Mouse (Mus musculus): Measurements from ENCODE around the gene Naif1.
A peak's percentile ranks its signal among the peaks of the same experiment; 100 is the strongest.

Gene Naif1

DNA sequence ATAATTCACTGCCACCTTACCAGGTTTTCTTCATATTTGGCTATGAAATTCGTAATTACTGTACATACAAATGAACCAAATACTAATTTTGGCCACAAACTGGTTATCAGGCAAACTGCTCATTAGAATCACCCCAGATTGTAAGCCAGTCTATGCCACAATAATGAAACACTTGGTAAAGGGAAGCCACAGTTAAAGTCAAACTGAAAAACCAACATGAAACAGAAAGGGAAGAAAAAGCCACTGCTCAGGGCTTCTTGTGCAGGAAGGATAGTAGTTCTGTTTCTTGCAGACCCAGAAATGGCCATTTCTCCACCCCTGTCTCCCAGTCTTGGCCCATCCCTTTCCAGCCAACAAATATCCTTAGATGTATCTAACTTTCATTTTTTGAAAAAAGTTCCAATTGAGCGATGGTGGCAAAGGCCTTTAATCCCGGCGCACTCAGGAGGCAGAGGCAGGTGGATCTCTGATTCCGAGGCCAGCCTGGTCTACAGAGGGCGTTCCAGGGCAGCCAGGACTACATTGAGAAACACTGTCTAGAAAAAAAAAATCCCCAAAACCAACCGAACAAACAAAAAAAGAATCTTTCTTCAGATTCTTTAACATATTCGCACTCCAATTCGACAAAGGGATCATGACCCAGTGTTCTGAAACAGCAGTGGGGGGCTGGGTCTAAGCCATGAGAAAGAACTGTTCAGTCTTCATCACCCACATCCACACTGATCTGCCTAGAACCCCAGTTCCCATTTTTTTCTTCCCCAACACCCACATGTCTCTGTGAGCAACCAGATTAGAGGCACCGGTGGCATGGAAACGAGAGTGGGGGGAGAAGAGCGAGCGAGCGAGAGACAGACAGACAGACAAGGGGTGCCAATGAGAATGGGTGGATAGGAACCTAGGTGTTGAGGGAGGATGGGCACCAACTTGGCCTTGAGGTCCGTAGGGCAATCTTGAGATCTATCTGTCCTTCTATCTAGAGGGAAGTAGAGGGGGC is at the start of gene Naif1:
TSS of gene Naif1 (plus strand) at position 697 of the 994 bp plus-strand sequence.
- no peak for DNase-seq (ENCODE audit: inconsistent ontology term)

- DNase-seq (ENCODE audit: inconsistent ontology term), result peak; percentile 81
Measured at GRCm38 (mm10) chr2:32404663-32405062, 45.6 kb upstream of the Naif1 start.

DNA sequence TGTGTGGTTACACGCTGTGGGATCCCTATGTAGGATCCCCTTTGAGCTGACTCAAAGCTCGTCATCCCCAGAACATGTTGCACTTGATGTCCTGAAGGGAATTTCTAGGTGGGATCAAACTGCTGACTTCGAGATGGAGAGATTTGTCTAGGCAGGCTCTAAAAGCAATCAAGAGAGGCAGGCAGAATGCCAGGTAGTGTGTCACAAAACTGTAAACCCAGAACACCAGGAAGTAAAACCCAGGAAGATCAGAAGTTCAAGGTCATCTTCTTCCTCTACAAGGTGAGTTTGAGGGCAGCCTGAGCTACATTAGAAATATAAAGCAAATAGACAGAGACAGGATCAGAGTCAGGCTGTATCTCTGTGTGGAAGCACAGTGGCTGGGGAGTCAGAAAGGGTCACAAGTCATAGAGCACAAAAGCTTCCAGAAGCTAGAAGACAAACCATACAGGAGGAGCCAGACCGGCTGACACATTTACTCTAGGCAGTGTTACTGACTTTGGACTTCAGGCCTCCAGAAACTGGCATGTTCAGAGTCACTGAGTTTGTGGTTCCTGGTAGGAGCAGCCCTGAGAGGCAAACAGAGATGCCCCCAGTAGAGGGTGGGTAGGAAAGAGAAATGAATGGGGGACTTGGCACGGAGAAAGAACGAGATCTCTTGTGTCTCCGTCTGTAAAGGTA is 43.0 kb upstream of the Naif1 start:
- DNase-seq (ENCODE audit: inconsistent ontology term), result no peak

GRCm38 (mm10) chr2:32408429-32409424 is 41.5 kb upstream of the Naif1 start:
- no peak for DNase-seq (ENCODE audit: inconsistent ontology term)

GRCm38 (mm10) chr2:32411407-32411806 is 38.9 kb upstream of the Naif1 start:
- peak; percentile 58 for DNase-seq (ENCODE audit: inconsistent ontology term)

- DNase-seq (ENCODE audit: inconsistent ontology term), result no peak
Measured at GRCm38 (mm10) chr2:32412742-32413531, 37.3 kb upstream of the Naif1 start.

DNA sequence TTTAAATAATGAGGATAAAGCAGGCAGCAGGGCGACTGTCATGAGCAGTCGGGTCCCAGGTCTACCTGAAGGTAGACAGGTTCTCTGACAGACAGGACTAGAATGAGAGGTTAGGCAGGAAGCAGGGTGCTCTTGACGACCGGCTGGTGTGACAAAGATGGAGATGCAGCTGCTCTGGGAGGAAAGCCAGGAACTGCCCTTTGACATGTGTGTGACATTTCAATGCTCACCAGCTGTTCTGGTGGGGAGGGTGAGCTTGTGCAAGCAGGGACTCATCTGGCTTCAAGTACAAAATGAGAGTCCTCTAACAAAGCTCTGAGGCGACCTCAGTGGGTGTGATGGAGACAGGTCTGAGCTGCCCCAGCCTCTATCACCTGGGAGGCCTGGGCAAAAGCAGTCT is 36.3 kb upstream of the Naif1 start:
- no peak for DNase-seq (ENCODE audit: inconsistent ontology term)

- DNase-seq (ENCODE audit: inconsistent ontology term), result no peak
Measured at GRCm38 (mm10) chr2:32415801-32416200, 34.5 kb upstream of the Naif1 start.

DNA sequence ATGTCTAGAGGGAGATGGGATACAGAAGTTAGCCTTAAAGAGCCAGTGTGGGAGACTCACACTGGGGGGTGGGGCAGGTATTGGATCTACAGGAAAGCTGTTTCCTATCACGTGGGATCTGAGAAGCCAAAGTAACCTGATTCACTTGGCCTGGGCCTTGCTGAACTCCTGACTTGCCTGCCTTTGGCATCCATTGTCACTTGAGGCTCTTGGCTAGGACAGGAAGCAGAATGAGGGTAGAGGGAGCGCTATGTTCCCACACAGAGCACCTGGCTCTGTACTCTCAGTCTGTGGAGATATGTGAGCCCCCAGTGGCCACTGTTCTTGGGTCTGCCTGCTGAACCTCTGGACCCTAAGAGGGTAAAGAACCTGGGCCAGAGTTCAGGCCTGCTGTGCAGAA is 33.7 kb upstream of the Naif1 start:
- no peak for DNase-seq (ENCODE audit: inconsistent ontology term)

DNA sequence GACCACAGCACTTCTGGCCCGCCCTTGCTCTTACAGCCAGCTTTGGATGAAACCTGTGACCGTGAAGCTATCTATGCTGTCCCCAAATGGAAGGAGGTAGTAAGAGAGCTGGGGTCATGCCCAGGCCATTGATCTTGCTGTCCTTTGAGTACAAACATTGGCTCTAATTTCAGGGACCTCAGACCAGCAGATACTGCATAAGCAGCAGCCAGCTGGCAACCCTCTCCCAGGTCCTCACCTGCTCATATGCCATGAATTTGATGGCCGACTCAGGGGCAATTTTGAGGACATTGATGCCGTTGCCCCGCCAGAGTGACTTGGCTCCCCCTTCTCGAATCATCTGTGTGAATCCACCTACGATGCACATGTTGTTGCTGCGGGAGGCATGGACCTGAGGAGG is 32.8 kb upstream of the Naif1 start:
- no peak for DNase-seq (ENCODE audit: inconsistent ontology term)

DNA sequence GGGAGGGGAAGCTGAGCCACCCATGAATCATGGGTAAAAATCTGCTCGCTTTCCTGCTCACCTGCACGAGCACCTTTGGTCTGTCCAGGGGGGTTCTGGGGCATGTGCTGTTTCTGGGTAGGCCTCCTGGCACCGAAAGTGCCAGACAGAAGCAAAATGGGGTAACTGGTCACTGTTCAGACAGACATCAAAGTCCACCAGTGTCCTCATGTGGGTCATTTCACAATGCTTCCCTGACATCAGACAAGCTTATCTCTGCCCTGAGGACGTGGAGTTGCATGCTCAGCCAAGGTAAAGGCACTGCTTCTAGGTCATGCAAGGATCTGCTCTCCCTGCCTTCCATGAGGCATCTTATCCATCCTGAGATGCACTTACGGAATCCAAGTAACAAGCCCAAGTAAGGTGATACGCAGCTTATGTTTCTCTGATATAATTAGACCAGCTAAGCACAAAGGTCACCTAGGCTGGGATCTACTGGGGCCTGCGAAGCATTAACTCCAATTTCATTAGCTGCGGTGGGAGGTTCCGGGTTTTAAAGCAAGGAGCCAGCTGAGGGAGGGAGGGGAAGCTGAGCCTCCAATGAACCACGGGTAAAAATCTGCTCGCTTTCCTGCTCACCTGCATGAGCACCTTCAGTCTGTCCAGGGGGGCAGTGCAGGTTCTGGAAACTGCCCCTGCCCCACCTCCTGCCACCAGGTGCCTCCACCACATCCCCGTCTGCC is 31.7 kb upstream of the Naif1 start:
- no peak for DNase-seq (ENCODE audit: inconsistent ontology term)

- DNase-seq (ENCODE audit: inconsistent ontology term), result peak; percentile 42
Measured at GRCm38 (mm10) chr2:32419359-32419758, 30.9 kb upstream of the Naif1 start.

DNA sequence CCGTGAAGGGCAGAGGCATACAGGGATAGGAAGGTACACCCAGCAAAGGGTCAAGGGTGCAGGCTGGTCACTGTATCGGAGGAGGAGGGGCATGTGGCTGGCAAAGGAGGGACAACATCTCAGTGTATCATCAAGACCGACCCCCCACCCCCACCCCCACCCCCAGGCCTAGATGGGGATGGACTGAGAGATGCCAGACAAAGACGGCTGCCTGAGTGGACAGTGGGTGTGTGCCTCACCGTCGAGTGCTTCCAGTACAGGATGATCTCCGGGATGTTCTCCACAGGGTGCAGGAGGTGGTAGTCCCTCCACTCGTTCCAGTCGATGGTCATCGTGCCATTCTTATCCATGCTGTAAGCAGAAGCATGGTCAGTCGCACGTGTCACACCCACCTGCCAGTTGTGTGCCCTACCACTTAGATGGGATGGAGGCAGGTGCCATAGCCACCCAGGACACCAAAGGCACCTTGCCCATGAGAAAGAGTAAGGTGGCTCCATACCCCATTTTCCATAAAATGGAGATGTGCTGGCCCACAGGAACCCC is 30.1 kb upstream of the Naif1 start:
- no peak for DNase-seq (ENCODE audit: inconsistent ontology term)

DNA sequence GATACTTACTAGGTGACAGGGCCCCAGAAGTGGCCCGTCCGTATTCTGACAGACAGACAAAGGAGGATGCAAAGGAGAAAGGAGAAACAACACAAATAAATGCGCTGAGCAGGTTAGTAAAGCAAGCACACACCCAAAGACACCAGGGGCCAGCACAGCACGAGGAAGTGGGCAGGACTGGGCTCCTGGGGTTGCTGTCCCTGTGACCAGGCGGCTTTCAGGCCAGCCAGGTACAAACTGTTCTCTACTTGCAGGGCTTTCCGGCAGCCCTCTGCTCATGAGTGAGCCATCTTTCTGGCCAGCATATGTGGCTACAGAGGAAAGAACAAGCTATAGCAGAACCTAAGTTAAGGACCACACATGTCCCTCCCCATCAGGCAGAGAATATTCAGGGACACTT is 29.6 kb upstream of the Naif1 start:
- DNase-seq (ENCODE audit: inconsistent ontology term), result no peak

GRCm38 (mm10) chr2:32421851-32422251 is 28.4 kb upstream of the Naif1 start:
- DNase-seq (ENCODE audit: inconsistent ontology term), result no peak

DNA sequence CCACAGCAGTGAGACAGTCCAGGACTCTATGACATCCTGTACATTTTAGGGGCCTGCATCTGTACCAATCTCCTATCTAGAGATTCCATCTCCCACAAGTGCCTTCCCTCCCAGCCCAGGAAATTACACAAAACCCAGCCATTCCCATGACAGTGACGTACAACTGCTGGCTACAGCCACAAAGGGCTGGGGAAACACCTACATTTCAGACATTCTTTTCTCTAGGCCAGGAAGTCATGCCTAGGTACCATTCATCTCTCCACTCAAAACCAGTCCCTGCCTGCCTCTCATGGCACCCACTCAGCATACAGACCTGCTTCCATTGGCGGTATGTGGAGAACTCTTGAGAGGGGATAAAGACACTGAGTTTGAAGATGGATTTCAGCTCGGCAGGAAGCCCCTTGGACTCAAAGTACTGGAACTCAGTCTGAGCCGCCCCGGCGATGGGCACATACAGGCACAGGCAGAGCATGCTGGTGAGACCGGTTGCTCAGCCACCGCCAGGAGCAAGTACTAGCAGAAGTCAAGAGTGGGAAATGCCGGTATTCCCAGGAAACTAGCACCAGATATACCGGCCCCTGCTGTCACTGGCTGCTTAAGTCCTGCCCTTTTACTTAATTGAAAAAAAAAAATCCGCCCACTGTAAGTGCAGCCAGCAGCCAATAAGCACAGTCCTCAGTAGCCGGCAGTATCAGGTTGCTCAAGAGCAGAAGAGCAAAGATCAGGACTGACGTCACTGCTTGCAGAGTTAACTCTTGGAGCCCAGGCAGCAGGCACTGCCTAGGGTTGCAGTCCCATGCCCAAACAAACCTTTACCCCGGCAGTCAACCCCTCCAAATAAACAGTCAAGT is 26.6 kb upstream of the Naif1 start:
- peak; percentile 87 for DNase-seq (ENCODE audit: inconsistent ontology term)

DNA sequence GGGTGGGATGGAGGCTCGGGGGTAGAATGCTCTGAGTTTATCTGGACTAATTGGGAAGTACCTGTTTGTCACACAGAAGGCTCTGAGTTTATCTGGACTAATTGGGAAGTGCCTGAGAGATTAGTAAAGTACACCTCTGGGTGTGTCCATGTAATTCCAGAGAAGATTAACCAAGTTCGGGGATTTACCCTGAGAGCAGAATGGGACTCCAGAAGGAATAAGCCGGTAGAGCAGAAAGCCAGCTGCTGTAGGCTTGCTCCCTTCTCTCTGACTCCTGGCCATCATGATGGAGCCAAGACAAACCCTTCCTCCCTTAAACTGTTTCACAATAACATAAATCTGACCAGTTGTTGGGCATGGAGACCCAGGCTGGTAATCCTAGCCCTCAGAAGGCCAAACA is 25.5 kb upstream of the Naif1 start:
- no peak for DNase-seq (ENCODE audit: inconsistent ontology term)

GRCm38 (mm10) chr2:32425568-32425967 is 24.7 kb upstream of the Naif1 start:
- no peak for DNase-seq (ENCODE audit: inconsistent ontology term)

- no peak for DNase-seq (ENCODE audit: inconsistent ontology term)
Measured at GRCm38 (mm10) chr2:32426141-32426540, 24.1 kb upstream of the Naif1 start.
